Mouse (Mus musculus) thymus, adult 2 months (tissue): Measurements from ENCODE around the gene Slc24a4.

Experiments
- CTCF ChIP-seq: fragments of 200-500 bp; IDR thresholded peaks from 2 replicates; pipeline ENCODE4 v1.5.1; 2012; ENCODE audit warnings: mild to moderate bottlenecking, control low read depth, low read length, moderate library complexity, borderline replicate concordance; ENCODE audit not compliant: control insufficient read depth, poor library complexity, insufficient read depth; ENCODE audit errors: extremely low read depth
- POLR2A ChIP-seq: fragments of 200-500 bp; IDR thresholded peaks from 2 replicates; pipeline ENCODE4 v1.6.1; 2012; ENCODE audit warnings: mild to moderate bottlenecking, low read length, control low read depth, moderate library complexity; ENCODE audit not compliant: control insufficient read depth, poor library complexity, insufficient read depth; ENCODE audit errors: extremely low read depth

DNA sequence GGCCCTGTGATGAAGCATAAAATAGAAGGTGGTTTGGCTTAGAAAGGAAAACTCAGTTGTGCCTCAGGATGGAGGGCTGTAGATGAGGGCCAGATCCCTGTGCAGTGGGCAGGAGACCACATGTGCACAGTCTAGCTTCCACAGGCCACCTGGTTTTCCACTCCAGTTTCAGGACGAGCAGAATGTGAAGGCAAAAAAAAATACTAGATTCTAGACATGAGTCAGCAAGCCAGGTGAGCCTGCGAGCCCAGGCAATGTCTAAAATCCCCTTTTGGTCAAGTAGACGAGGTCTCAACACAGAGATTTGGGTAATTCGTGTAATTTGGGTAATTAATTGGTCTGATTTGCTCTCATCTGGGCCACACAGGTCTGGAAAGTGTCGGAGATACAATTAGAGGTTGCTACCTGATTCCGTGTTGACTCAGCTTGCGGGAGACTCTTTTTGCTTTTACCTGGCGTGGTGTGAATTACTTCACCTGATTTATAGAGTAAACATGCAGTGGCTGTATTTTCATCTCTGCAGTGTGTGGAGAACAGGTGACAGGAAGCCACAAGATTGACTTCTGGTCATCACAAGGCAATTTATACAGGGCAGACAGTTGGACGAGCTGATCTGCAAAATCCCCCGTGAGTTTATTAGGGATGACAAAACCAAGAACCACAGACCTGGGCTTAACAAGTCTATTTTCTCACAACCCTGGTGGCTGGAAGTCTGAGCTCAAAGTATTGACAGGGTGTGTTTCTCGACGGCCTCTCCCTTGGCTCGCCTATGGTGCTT, 45.7 kb upstream of the Slc24a4 start:
- no peak for TF ChIP-seq POLR2A
- no peak for TF ChIP-seq CTCF
